Mouse (Mus musculus) MN1 (cell line): Measurements from ENCODE around the gene Gabrd.
"Not testable (repeated sequence)": the region's sequence is repeated elsewhere in the genome, so short reads cannot be mapped to it uniquely, and the experiment has no call there.

Source experiments
- DNase-seq: peaks from one replicate; pipeline ENCODE4 v3.0.0-alpha.2; 2016; ENCODE audit warnings: low spot score

Gene Gabrd

GRCm38 (mm10) chr4:155397511-155398221, at the start of gene Gabrd:
Gene Gabrd, minus strand, starts transcription at chr4:155398112.
- peak; percentile 49 for DNase-seq

GRCm38 (mm10) chr4:155442808-155443207, 44.9 kb upstream of the Gabrd start:
- no peak for DNase-seq

- no peak for DNase-seq
Measured at GRCm38 (mm10) chr4:155433993-155434392, 36.1 kb upstream of the Gabrd start.

GRCm38 (mm10) chr4:155432358-155432757, 34.4 kb upstream of the Gabrd start:
- DNase-seq: no peak

- DNase-seq: no peak
Measured at GRCm38 (mm10) chr4:155429202-155429601, 31.3 kb upstream of the Gabrd start.

GRCm38 (mm10) chr4:155428442-155428841, 30.5 kb upstream of the Gabrd start:
- DNase-seq: no peak

GRCm38 (mm10) chr4:155426272-155426671, 28.4 kb upstream of the Gabrd start:
- no peak for DNase-seq

GRCm38 (mm10) chr4:155423988-155424387, 26.1 kb upstream of the Gabrd start:
- no peak for DNase-seq

GRCm38 (mm10) chr4:155421412-155422370, 23.8 kb upstream of the Gabrd start:
- DNase-seq: not testable (repeated sequence)

- DNase-seq: no peak
Measured at GRCm38 (mm10) chr4:155420137-155420536, 22.2 kb upstream of the Gabrd start.

GRCm38 (mm10) chr4:155414656-155415235, 16.8 kb upstream of the Gabrd start:
- no peak for DNase-seq

- DNase-seq: no peak
Measured at GRCm38 (mm10) chr4:155413641-155414335, 15.9 kb upstream of the Gabrd start.

GRCm38 (mm10) chr4:155412124-155412523, 14.2 kb upstream of the Gabrd start:
- no peak for DNase-seq

GRCm38 (mm10) chr4:155409058-155409776, 11.3 kb upstream of the Gabrd start, which contains the start of gene Cfap74:
Gene Cfap74, plus strand, starts transcription at chr4:155409190.
- DNase-seq: peak; percentile 93

- DNase-seq: no peak
Measured at GRCm38 (mm10) chr4:155408695-155409057, 10.8 kb upstream of the Gabrd start.

GRCm38 (mm10) chr4:155402489-155402888, 4.6 kb upstream of the Gabrd start:
- DNase-seq: no peak

- no peak for DNase-seq
Measured at GRCm38 (mm10) chr4:155401121-155401520, 3.2 kb upstream of the Gabrd start.

- no peak for DNase-seq
Measured at GRCm38 (mm10) chr4:155398222-155398540, 269 bp upstream of the Gabrd start.

GRCm38 (mm10) chr4:155396751-155397150, 1.2 kb downstream of the Gabrd start:
- no peak for DNase-seq

GRCm38 (mm10) chr4:155395471-155395870, 2.4 kb downstream of the Gabrd start:
- DNase-seq: no peak

GRCm38 (mm10) chr4:155387166-155387565, 10.7 kb downstream of the Gabrd start:
- no peak for DNase-seq
